Mouse (Mus musculus) left cerebral cortex, postnatal 36 days (tissue): ENCODE measurements around the gene Dnm2. TPM values are rescaled to one million over a fixed set of nuclear protein-coding genes. Genes with fewer than 3 reads are reported as not detected.

Experiments used
- microRNA-seq: library from miRNA; unstranded; fragments of <30 nt; microRNA quantifications from one replicate; pipeline ENCODE4 v1.2.0, GENCODE M21; 2022
- total RNA-seq, 2 experiments: library from RNA; stranded (reverse); gene quantifications; 2 replicates each; pipeline ENCODE4 v1.2.3; 2021

The Dnm2 gene
- total RNA-seq, 2 experiments from 2014 or later: 48.1 to 71.8 TPM

Small RNAs within 50 kb of the gene (microRNA-seq; reads per million reads assigned to microRNA genes)
- gene Mir199a-1: not detected

Other genes starting within 250 kb of the Dnm2 start
- gene Keap1, start 185.5 kb upstream of the Dnm2 start, total RNA-seq: 10 to 100 TPM; 52.7 to 60.8 TPM
- gene S1pr5, start 176.5 kb upstream of the Dnm2 start, total RNA-seq: 10 to 100 TPM in 1 of 2 experiments, 1 to 10 TPM in 1; 6.6 to 14.2 TPM
- 10 to 100 TPM; 47.1 to 48.8 TPM for gene Atg4d, start 159.6 kb upstream of the Dnm2 start, total RNA-seq
- gene Kri1, start 136.9 kb upstream of the Dnm2 start, total RNA-seq: 10 to 100 TPM; 32.6 to 44.4 TPM
- gene Cdkn2d, start 133.5 kb upstream of the Dnm2 start, total RNA-seq: 10 to 100 TPM; 52.7 to 58.8 TPM
- 1 to 10 TPM in 1 of 2 experiments, under 1 TPM in 1; 0.72 to 1.6 TPM for gene Ap1m2, start 112.6 kb upstream of the Dnm2 start, total RNA-seq
- gene Slc44a2, start 104.2 kb upstream of the Dnm2 start, total RNA-seq: 10 to 100 TPM; 43.0 to 52.5 TPM
- gene Ilf3, start 57.0 kb upstream of the Dnm2 start, total RNA-seq: 10 to 100 TPM; 75.5 to 75.9 TPM
- 10 to 100 TPM; 19.1 to 31.3 TPM for gene Qtrt1, start 13.1 kb upstream of the Dnm2 start, total RNA-seq
- gene Tmed1, start 85.3 kb downstream of the Dnm2 start, total RNA-seq: 10 to 100 TPM; 14.2 to 16.7 TPM
- gene AB124611, start 101.3 kb downstream of the Dnm2 start, total RNA-seq: under 1 TPM in 1 of 2 experiments, not detected in 1; 0.34 TPM
- gene Carm1, start 122.0 kb downstream of the Dnm2 start, total RNA-seq: 10 to 100 TPM; 70.8 to 76.7 TPM
- 10 to 100 TPM; 48.9 to 49.1 TPM for gene Timm29, start 167.8 kb downstream of the Dnm2 start, total RNA-seq
- 10 to 100 TPM; 21.5 to 22.7 TPM for gene Yipf2, start 167.9 kb downstream of the Dnm2 start, total RNA-seq
- gene Smarca4, start 191.3 kb downstream of the Dnm2 start, total RNA-seq: 100 to 1,000 TPM; 113 to 121 TPM